Mouse (Mus musculus) urinary bladder, postnatal 4 days (tissue): ENCODE data around the gene Ptpn12.
A peak's percentile ranks its signal among the peaks of the same experiment; 100 is the strongest.

Experiments
- DNase-seq, 2 experiments: peaks; one replicate each; pipeline ENCODE4 v3.0.0; 2021 to 2022; ENCODE audit warnings: low spot score in 2 of 2

Gene Ptpn12

GRCm38 (mm10) chr5:21055820-21056531 is at the start of gene Ptpn12:
Gene Ptpn12 (minus strand): TSS chr5:21055911.
- peak; percentile 95 to 97 for DNase-seq

GRCm38 (mm10) chr5:21091179-21091578 is 35.5 kb upstream of the Ptpn12 start:
- no peak for DNase-seq

DNA sequence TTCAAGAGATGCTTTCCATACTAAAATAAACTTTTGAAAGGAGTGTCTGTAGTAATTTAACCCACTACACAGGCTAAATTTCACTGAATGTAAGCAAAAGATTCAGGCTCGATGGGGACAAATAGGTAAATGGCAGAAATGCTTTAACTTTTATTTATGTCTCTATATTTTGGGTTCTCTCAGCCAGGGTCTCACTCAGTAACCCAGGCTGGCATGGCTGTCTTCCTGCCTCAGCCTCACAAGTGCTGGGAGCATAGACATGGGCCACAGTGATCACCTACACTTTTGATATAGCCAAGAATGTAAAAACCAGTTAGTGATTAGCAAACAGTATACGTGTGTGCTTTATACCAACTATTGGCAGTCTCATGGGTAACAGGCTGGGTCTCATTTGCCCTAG is 1.5 kb upstream of the Ptpn12 start:
- DNase-seq = no peak

DNA sequence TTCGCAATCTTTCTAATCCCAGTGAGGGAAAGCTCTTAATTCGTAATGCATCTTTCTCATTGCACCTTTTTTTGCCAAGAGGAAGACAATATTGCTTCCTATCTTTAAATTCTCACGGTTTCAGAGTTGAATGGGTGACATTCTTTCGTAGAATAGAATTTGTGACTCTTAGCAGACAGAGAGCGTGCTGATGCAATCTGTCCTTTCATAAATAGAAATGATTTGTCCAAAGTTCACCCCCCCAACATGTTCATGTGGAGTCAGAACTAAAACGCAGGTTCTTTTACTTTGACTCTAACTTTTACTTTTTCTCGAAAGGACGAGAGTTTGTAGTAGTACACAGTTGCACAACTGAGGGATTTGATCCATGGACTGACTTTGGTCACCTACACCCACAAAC is 884 bp upstream of the Ptpn12 start:
- DNase-seq = no peak

GRCm38 (mm10) chr5:21055071-21055819 is 466 bp downstream of the Ptpn12 start:
- DNase-seq = peak; percentile 52 to 63

- peak; percentile 67 to 78 for DNase-seq
These were observed 1.1 kb downstream of the Ptpn12 start for GRCm38 (mm10) chr5:21054472-21055070.

GRCm38 (mm10) chr5:21053571-21054307 is 2.0 kb downstream of the Ptpn12 start:
- DNase-seq = no peak

DNA sequence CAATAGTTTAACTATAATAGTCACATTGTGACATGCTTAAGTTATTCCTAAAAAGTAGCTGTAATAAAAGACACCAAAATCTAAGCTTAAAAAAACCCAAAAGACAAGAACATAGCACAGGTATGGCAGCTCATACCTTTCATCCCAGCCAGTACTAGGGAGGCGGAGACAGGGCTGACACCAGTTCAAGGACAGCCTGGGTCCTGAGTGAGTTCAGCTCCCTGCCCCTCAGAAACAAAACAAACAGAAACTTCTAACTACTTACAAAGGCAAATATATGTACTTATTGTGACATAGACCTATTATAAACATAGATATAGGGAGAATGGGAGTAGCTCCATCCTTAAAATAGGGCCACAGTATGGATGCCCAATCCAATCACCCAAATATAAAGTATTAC is 3.2 kb downstream of the Ptpn12 start:
- DNase-seq = no peak

- no peak for DNase-seq
These were observed 5.0 kb downstream of the Ptpn12 start for GRCm38 (mm10) chr5:21050770-21051122.

DNA sequence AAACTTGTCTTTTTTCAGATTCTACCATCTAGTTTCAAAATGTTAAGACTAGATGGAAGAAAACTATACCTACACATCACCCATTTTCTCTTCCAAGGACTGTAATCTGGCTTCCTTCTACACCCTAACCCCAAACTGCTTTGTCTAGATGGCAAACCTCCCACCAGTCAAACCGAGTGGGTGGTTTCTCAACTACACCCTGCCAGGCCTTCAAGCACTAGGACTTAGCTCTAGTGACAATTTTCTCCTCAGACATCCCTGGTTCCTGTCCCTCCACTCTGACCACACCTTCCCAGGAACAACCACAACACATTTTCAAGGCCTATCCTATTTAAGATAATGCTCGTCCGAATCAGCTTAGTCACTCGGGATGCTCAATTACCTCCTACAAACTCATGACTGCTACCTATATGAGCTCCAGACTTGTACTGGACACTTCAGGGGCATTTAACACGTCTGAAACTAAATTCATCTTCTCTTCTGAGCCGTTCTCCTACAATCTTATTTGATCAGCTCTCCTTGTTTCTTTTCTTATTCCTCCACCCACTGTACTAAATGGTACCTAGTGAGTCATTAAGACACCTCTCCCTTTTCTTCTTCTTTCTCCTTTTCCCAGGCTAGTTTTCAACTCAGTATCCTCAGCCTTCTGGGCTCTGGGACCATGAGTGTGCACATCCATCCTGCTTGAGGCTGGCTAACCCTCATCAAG is 5.5 kb downstream of the Ptpn12 start:
- no peak for DNase-seq

- no peak for DNase-seq
These were observed 6.7 kb downstream of the Ptpn12 start for GRCm38 (mm10) chr5:21049006-21049405.

DNA sequence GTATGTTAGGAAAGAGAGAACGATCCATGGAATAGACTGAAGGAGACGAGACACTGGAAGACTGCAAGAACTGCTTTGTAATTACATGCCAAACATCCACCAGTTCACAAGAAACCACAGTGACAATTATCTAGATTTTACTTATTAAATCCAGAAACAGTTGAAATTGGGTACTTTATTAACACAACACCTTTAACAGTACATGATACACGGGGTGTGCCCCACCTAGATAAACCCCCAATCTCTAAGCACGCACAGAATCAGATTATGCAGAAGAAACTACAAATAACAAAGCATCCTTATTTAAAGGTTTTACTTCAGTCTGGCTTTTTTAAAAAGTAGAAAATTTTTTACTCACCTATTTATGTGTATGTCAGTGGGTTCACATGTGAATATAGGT is 8.6 kb downstream of the Ptpn12 start:
- DNase-seq = no peak

DNA sequence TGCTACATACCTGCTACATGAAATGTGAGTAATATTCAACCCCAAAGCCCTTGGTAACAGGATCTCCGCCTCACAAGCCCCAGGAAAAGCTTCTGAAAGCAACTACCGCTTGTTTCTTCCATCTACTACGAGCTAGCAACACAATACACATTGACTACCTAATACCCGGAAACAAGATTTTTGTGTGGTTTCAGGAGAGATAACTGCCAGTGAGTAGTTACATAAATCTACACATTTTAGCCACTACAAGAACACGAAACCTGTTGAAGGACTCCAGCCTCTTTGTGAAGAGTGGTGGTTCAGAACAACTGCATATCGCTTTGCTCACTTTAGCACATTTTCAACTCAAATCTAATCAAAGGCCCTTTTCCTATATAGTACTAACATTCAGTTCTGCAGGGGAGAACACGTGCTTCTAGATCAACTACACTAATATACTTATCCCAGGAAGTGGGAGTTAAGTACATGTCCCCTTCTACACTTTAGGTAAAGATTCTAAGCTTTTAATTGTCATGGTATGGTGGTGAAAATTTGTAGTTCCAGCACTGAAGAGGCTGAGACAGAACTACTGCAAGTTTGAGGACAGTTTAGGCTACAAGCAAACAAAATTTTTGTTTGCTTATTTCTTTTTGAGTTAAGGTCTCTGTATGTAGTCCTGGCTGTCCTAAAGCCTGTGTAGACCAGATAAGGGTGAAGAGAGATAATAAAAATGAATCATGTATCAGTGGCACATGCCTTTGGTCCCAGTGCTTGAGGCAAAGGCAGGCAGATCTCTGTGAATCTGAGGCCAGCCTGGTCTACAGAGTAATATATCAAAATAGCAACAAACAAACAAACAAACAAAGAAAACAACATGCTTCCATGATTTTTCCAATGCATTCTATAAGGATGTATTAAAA is 9.3 kb downstream of the Ptpn12 start:
- DNase-seq = no peak

DNA sequence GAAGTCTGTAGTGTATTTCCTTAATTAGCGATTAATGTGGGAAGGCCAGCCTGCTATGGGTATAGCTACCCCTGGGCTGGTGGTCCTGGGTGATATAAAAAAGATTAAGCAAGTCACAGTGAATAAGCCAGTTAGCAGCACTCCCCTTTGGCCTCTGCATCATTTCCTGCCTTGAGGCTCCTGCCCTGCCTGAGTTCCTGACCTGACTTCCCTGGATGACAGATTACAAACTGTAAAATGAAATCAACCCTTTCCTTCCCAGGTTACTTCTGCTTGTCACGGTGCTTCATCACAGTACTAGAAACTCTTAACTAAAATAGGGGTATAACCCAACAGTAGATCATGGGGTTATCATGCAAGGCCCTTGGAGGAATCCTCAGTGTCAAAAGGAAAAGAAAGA is 10.2 kb downstream of the Ptpn12 start:
- DNase-seq = no peak

DNA sequence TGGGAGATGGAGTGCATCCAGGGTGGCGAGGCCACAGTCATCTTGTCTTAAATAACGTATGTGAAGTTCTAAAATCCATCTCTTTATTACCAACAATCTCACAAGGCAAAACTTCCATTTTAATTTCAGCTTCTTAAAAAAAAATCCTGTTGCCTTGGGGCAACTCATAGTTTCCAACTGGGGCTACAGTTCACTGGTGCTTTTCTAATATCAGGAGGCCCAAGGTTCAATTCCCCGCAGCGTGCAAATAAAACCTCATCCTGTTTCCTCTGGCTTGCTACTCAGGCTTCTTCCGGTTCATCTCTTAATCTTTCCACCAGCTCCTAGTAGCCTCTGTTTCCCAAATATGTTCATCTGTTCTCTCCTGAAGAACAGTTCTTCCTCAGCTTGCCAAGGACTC is 17.6 kb downstream of the Ptpn12 start:
- no peak for DNase-seq

- DNase-seq = no peak
These were observed 19.8 kb downstream of the Ptpn12 start for GRCm38 (mm10) chr5:21035689-21036480.

- no peak for DNase-seq
These were observed 21.2 kb downstream of the Ptpn12 start for GRCm38 (mm10) chr5:21034388-21034966.

GRCm38 (mm10) chr5:21033382-21034056 is 22.2 kb downstream of the Ptpn12 start:
- no peak for DNase-seq

DNA sequence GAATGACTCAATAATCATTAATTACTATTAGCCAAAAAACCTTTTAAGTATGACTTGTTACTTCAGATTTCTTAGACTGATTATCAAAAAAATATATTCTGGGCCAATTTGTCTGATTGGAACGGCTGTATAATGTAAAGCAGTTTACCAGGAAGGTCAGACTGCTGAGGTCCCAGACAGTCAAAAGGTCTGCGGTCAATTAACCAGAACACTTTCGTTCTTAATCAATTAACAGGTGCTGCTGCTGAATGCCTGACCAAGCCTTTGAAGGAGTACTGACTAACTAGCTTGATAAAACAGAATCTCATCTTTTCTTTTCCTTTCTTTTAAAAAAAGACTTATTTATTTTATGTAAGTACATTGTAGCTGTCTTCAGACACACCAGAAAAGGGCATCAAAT is 23.1 kb downstream of the Ptpn12 start:
- DNase-seq = no peak
